Mouse (Mus musculus) mesoderm, embryonic 11.5 days (tissue): ENCODE results near the gene Brd1.
"Not testable (repeated sequence)": the region's sequence is repeated elsewhere in the genome, so short reads cannot be mapped to it uniquely, and the experiment has no call there.

ENCODE experiments used
- DNase-seq: peaks from one replicate; pipeline ENCODE4 v3.0.0-alpha.2; 2012; ENCODE audit warnings: low read depth, low spot score

Gene Brd1

GRCm38 (mm10) chr15:88730717-88731116 is 3.3 kb downstream of the Brd1 start:
- no peak for DNase-seq

- no peak for DNase-seq
Observed at GRCm38 (mm10) chr15:88727204-88727603, 6.8 kb downstream of the Brd1 start.

GRCm38 (mm10) chr15:88725036-88725435 is 9.0 kb downstream of the Brd1 start:
- DNase-seq: no peak

- no peak for DNase-seq
Observed at GRCm38 (mm10) chr15:88724311-88724710, 9.7 kb downstream of the Brd1 start.

- no peak for DNase-seq
Observed at GRCm38 (mm10) chr15:88723205-88723604, 10.8 kb downstream of the Brd1 start.

GRCm38 (mm10) chr15:88717239-88717638 is 16.8 kb downstream of the Brd1 start:
- no peak for DNase-seq

- peak; percentile 24 for DNase-seq
Observed at GRCm38 (mm10) chr15:88716350-88716749, 17.7 kb downstream of the Brd1 start.

GRCm38 (mm10) chr15:88714021-88714589 is 19.9 kb downstream of the Brd1 start:
- DNase-seq: no peak

- DNase-seq: no peak
Observed at GRCm38 (mm10) chr15:88712501-88712900, 21.5 kb downstream of the Brd1 start.

- no peak for DNase-seq
Observed at GRCm38 (mm10) chr15:88709878-88710277, 24.2 kb downstream of the Brd1 start.

GRCm38 (mm10) chr15:88708657-88709511 is 25.1 kb downstream of the Brd1 start:
- DNase-seq: no peak

- no peak for DNase-seq
Observed at GRCm38 (mm10) chr15:88708204-88708603, 25.8 kb downstream of the Brd1 start.

GRCm38 (mm10) chr15:88706987-88707386 is 27.0 kb downstream of the Brd1 start:
- not testable (repeated sequence) for DNase-seq

- DNase-seq: no peak
Observed at GRCm38 (mm10) chr15:88706320-88706719, 27.7 kb downstream of the Brd1 start.

- DNase-seq: no peak
Observed at GRCm38 (mm10) chr15:88704284-88704683, 29.7 kb downstream of the Brd1 start.

GRCm38 (mm10) chr15:88702501-88702900 is 31.5 kb downstream of the Brd1 start:
- DNase-seq: no peak

GRCm38 (mm10) chr15:88700759-88701158 is 33.3 kb downstream of the Brd1 start:
- DNase-seq: no peak

GRCm38 (mm10) chr15:88699508-88699907 is 34.5 kb downstream of the Brd1 start:
- DNase-seq: no peak

- DNase-seq: no peak
Observed at GRCm38 (mm10) chr15:88697586-88697985, 36.4 kb downstream of the Brd1 start.

GRCm38 (mm10) chr15:88696055-88696454 is 38.0 kb downstream of the Brd1 start:
- no peak for DNase-seq

GRCm38 (mm10) chr15:88694033-88694432 is 40.0 kb downstream of the Brd1 start:
- DNase-seq: no peak

GRCm38 (mm10) chr15:88692720-88693119 is 41.3 kb downstream of the Brd1 start:
- DNase-seq: no peak

GRCm38 (mm10) chr15:88691129-88691528 is 42.9 kb downstream of the Brd1 start:
- no peak for DNase-seq
